Mouse (Mus musculus) gastrocnemius, postnatal 4 days (tissue): Measurements from ENCODE around the gene C1qtnf6. TPM values are rescaled to one million over a fixed set of nuclear protein-coding genes. Genes with fewer than 3 reads are reported as not detected.

Experiments
- DNase-seq, 2 experiments: peaks; one replicate each; pipeline ENCODE4 v3.0.0; 2021 to 2022; ENCODE audit warnings: low spot score in 2 of 2, mixed read lengths in 2 of 2
- total RNA-seq, 2 experiments: library from RNA; stranded (reverse); gene quantifications; 2 replicates each; pipeline ENCODE4 v1.2.3; 2021

Gene C1qtnf6
- total RNA-seq, 2 experiments from 2014 or later, result 66.7 to 75.1 TPM

DNA sequence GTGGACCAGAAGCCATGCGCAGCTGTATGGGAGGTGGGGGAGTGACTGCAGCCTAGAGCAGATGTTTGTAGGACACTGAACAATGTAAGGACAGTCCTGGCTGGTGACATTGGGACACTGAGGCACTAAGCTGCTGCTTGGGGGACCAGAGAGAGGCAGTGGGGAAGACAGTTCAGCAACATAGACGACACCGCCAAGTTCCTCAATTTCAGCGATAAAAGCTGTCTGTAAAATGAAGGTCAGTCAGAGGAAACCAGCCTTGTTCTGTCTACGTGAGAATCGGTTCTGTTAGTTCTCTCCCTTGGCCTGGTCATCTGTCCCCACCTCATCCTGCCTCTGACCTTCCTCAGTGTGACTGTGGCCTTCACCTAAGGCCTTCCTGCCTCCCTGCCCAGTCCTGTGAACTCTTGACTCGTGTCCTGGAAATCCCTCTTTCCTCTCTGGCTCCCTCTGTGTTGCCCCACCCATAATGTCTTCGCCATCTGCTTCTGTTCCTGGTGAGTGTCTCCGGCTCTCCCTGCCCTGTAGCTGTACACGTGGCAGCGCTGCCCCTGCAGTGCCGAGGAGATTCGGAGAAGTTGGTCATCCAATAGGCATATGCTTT is 11.0 kb downstream of the C1qtnf6 start:
- DNase-seq, result peak in 1 of 2 experiments; percentile 43

- no peak for DNase-seq
Observed at GRCm38 (mm10) chr15:78518221-78518620, 13.0 kb downstream of the C1qtnf6 start.

DNA sequence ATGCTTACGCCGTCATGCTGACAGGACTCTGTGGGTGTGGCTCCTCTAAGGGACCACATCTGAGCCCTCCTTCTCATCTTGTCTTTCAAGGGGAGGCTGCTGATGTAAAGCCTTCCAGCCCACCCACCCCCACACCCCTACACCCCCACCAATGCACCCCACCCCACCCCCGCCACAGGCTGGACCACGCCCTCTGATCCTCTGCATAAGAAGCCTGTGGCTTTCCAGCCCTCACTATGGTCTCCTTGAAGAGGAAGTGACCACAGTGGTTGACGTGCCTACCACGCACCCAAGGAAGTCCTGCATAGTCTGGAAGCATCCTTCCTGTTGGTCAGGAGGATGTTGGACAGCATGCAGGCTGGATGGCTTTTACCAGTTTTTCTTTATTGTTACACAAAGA is 15.5 kb downstream of the C1qtnf6 start:
- DNase-seq, result no peak

- DNase-seq, result peak; percentile 57 to 74
Observed at GRCm38 (mm10) chr15:78514393-78515146, 16.6 kb downstream of the C1qtnf6 start.

DNA sequence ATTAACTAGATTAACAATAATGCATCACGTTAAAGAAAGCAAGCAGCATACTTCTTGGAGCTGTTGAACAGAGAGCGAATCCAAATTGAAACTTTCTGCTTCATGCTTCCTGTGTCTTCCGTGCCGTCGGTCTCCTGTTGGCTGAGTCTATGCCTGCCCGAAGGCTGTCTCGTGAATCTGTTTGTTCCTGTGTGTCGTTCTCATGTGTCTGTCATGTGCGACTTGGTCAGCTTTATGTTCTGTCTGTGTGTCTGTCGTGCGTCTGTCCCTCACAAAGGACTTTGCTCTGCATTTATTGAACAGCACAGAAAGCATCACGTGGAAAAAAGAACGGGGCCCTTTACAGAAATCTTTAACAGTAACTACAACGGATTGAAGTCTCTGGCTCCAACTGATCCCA is 18.2 kb downstream of the C1qtnf6 start:
- DNase-seq, result no peak

- no peak for DNase-seq
Observed at GRCm38 (mm10) chr15:78511951-78512350, 19.3 kb downstream of the C1qtnf6 start.

- DNase-seq, result no peak
Observed at GRCm38 (mm10) chr15:78510736-78511135, 20.5 kb downstream of the C1qtnf6 start.

- DNase-seq, result no peak
Observed at GRCm38 (mm10) chr15:78510121-78510576, 21.1 kb downstream of the C1qtnf6 start.

- DNase-seq, result no peak
Observed at GRCm38 (mm10) chr15:78509297-78509899, 21.8 kb downstream of the C1qtnf6 start.

- DNase-seq, result no peak
Observed at GRCm38 (mm10) chr15:78508443-78508842, 22.8 kb downstream of the C1qtnf6 start.

DNA sequence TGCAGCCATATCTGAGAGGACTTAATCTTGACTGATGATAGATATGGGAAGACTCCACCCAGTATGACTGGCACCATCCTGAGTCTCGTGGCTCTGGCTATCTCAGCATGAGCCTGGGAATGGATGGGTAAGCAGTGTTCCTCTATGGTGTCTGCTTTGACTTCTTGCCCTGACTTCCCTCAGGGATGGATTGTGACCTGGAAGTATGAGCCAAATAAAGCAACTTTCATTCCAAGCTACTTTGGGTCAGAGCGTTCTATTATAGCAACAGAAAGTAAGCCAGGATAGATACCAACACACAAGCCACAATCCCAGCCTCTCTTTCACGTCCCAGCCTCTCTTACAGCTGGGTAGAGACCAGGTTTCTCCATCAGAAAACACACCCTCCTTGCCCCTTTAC is 25.7 kb downstream of the C1qtnf6 start:
- no peak for DNase-seq

GRCm38 (mm10) chr15:78504816-78505215 is 26.4 kb downstream of the C1qtnf6 start:
- no peak for DNase-seq

GRCm38 (mm10) chr15:78504013-78504412 is 27.2 kb downstream of the C1qtnf6 start:
- DNase-seq, result no peak

DNA sequence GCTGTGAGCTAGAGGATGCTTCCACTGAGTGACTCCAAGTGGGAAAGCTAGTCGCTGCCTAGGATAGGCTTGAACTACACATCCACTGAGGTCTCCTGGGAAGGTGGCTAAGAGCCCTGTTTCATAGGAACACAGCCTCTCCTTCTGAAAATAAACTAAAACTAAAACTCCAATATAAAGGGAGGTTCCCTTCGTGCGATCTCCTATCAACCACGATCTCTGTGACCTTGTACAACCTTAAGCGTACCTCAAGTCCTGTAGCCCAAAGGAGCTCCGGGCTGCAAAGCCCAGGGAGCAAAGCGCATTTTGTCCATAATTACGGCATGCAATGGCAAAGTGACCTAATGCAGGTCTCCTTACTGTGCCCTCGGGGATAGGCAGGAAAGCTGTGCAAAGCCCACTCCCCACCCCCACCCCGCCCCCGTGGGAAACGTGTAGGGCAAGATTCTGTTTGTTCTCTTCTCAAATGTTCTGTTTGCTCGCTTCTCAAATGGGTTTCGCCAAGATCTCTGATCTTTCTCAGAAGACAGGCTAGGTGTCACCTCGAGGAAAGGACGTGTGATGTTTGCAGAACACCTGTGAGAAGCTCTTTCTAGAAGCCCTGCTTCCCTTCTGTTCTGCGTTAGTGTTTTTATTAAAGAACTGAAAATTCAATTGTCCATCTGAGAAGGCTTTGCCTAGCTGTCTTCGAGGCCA is 28.6 kb downstream of the C1qtnf6 start:
- DNase-seq, result no peak

- DNase-seq, result no peak
Observed at GRCm38 (mm10) chr15:78494968-78495406, 36.2 kb downstream of the C1qtnf6 start, which contains the start of gene Il2rb. Gene Il2rb, minus strand, starts transcription at chr15:78495271.

DNA sequence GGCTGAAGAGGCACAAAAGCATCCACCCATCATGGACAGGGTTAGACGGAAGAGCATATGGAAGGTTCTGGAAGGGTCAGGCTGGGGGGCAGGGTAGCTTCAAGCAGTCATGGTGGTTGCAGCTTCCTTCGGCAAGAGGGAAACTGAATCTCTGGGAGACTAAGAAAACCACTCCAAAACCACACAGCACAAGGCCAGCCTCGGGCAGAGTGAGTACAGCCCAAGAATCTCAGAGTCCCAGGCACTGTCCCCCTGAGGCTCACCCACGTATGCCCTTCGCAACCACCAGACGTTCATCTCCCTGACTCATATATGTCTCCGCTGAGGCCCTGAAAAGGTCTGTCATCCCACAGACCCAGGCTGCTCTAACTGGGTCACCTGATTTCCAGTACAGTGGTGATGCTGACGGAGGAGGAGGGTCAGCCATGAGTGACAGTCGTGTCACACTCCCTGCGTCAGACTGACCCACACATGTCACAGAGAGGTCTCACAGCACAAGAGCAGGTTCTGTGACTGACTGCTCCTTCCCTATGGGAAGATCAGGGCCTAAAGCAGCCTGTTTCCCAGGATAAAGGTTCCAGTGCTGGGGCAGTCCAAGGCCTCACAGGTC is 37.7 kb downstream of the C1qtnf6 start:
- no peak for DNase-seq

DNA sequence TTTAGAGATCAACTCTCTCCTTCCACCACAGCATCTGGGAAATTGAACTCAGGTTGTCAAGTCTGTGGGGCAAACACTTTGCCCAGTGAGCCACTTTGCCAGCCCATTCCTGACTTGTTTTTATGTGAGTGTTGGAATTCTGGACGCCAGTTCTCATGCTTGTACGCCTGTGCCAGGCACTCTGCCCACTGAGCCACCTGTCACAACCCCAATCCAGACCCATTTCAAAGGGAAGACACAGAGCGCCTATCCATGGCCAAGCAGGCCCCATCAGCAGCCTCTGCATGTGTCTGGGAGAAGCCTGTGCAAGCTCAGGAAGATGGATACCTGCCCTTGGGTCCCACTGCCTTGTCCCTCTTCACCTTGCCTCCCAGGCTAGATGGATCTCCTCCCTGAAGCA is 39.9 kb downstream of the C1qtnf6 start:
- DNase-seq, result no peak

GRCm38 (mm10) chr15:78489906-78490305 is 41.3 kb downstream of the C1qtnf6 start:
- no peak for DNase-seq

- DNase-seq, result no peak
Observed at GRCm38 (mm10) chr15:78489248-78489647, 42.0 kb downstream of the C1qtnf6 start.

- no peak for DNase-seq
Observed at GRCm38 (mm10) chr15:78487066-78487465, 44.1 kb downstream of the C1qtnf6 start.

DNA sequence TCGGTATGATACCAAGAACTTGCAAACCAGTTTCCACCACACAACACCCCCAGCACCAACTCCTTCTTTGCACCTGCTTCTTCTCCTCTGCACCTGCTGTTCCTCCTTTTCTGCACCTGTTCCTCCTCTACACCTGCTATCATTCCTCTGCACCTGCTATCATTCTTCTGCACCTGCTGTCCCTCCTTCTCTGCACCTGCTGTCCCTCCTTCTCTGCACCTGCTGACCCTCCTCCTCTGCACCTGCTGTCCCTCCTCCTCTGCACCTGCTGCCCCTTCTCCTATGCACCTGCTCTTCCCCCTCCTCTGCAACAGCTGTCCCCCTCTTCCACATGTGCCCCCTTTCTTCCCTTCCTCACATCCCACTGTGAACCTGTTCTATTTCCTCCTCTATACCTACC is 44.7 kb downstream of the C1qtnf6 start:
- DNase-seq, result no peak
